Mouse (Mus musculus): ENCODE measurements around the gene Arpc5l. TPM values are rescaled to one million over a fixed set of nuclear protein-coding genes. Genes with fewer than 3 reads are reported as not detected.

Gene Arpc5l
- total and polyA plus RNA-seq, 3 experiments: 65.4 to 87.0 TPM; not detected in 1

- Histone ChIP-seq H3K36me3 (ENCODE audit: control insufficient read depth in 1 of 2, insufficient read depth in 2 of 2, low read length in 2 of 2) (peaks cover 0 to 9% of the 10 kb centered on the region in 2 experiments; a peak in 2 of 4 replicates), H3K27me3 (ENCODE audit: control insufficient read depth in 1 of 2, insufficient read depth in 2 of 2, low read length in 2 of 2) (no peaks in the 10 kb centered on the region), H3K4me1 (ENCODE audit: control insufficient read depth in 1 of 2, insufficient read depth in 2 of 2, low read length in 2 of 2) (peaks cover 4 to 22% of the 10 kb centered on the region in 2 experiments; a peak in 3 of 4 replicates), H3K9ac (ENCODE audit: control insufficient read depth, low read depth, low read length, poor library complexity, severe bottlenecking) (no peak overlapping the region), H3K4me3 (ENCODE audit: control insufficient read depth in 1 of 2, insufficient read depth in 1 of 2, low read depth in 2 of 2, low read length in 2 of 2) (no peak overlapping the region), H3K27ac (ENCODE audit: control insufficient read depth, low read depth, low read length) (no peak overlapping the region), H3K9me3 (replicated peaks; ENCODE audit: insufficient read depth, low read length) (no peaks in the 10 kb centered on the region), H3K79me2 (ENCODE audit: control insufficient read depth, insufficient read depth, low read length, poor library complexity) (no peaks in the 10 kb centered on the region)
- no peak for DNase-seq (ENCODE audit: low read depth, low spot score)
- TF ChIP-seq MAX (IDR thresholded peaks at IDR 0.05; ENCODE audit: low read length) (no peak), GABPA (IDR thresholded peaks at IDR 0.05; ENCODE audit: low read depth, low read length) (no peak), ELF1 (IDR thresholded peaks at IDR 0.05; ENCODE audit: low read depth, low read length) (no peak), E2F4 (IDR thresholded peaks at IDR 0.05; ENCODE audit: borderline replicate concordance, low read depth, low read length) (no peak), CHD2 (IDR thresholded peaks at IDR 0.05; ENCODE audit: low read length) (no peak), JUND (IDR thresholded peaks at IDR 0.05; ENCODE audit: low read depth, low read length) (no peak), TBP (IDR thresholded peaks at IDR 0.05; ENCODE audit: low read depth, low read length) (no peak), GATA1 (IDR thresholded peaks at IDR 0.05; ENCODE audit: low read depth, low read length) (no peak), ZKSCAN1 (IDR thresholded peaks at IDR 0.05; ENCODE audit: low read depth, low read length) (no peak), USF2 (IDR thresholded peaks at IDR 0.05; ENCODE audit: borderline replicate concordance in 1 of 2, insufficient read depth in 1 of 2, low read depth in 1 of 2, low read length in 2 of 2) (no peak)
Observed at GRCm38 (mm10) chr2:38987371-38987770, 17.8 kb upstream of the Arpc5l start.

- H3K4me3 ChIP-seq (ENCODE audit: control insufficient read depth in 1 of 2, insufficient read depth in 1 of 2, low read depth in 2 of 2, low read length in 2 of 2): no peak overlapping the region
- H3K4me1 ChIP-seq (ENCODE audit: control insufficient read depth in 1 of 2, insufficient read depth in 2 of 2, low read length in 2 of 2): peaks cover 4 to 22% of the 10 kb centered on the region in 2 experiments; a peak in 3 of 4 replicates
- DNase-seq (ENCODE audit: low read depth, low spot score): no peak
- no peak overlapping the region for H3K27ac ChIP-seq (ENCODE audit: control insufficient read depth, low read depth, low read length)
- TF ChIP-seq ZMIZ1 (IDR thresholded peaks at IDR 0.05; ENCODE audit: low read depth, low read length) (no peak), E2F4 (IDR thresholded peaks at IDR 0.05; ENCODE audit: borderline replicate concordance, low read depth, low read length) (no peak), CHD2 (IDR thresholded peaks at IDR 0.05; ENCODE audit: low read length) (no peak), USF1 (IDR thresholded peaks at IDR 0.05; ENCODE audit: low read depth, low read length) (no peak), ETS1 (IDR thresholded peaks at IDR 0.05; ENCODE audit: low read depth, low read length) (no peak), JUND (IDR thresholded peaks at IDR 0.05; ENCODE audit: low read depth, low read length) (no peak)
- H3K9ac ChIP-seq (ENCODE audit: control insufficient read depth, low read depth, low read length, poor library complexity, severe bottlenecking): no peak overlapping the region
- no peaks in the 10 kb centered on the region for H3K9me3 ChIP-seq (replicated peaks; ENCODE audit: insufficient read depth, low read length)
- H3K79me2 ChIP-seq (ENCODE audit: control insufficient read depth, insufficient read depth, low read length, poor library complexity): no peaks in the 10 kb centered on the region
- peaks cover 0 to 9% of the 10 kb centered on the region in 2 experiments; a peak in 2 of 4 replicates for H3K36me3 ChIP-seq (ENCODE audit: control insufficient read depth in 1 of 2, insufficient read depth in 2 of 2, low read length in 2 of 2)
- H3K27me3 ChIP-seq (ENCODE audit: control insufficient read depth in 1 of 2, insufficient read depth in 2 of 2, low read length in 2 of 2): no peaks in the 10 kb centered on the region
Observed at GRCm38 (mm10) chr2:38987803-38988510, 17.2 kb upstream of the Arpc5l start.
